Mouse (Mus musculus): ENCODE measurements at regions not wholly inside any gene's neighbourhood (a gene's known extent, or its start where the extent isn't known, plus 50 kb on each side); places are given as distances from the start of the nearest gene placed in this dataset.

GRCm38 (mm10) chr9:112490963-112491362 is 255.2 kb upstream of the Arpp21 start:
- Histone ChIP-seq H3K36me3 (no peaks in the 10 kb centered on the region), H3K4me1 (no peaks in the 10 kb centered on the region), H3K4me3 (no peak overlapping the region), H3K27ac (replicated peaks) (no peak overlapping the region), H3K27me3 (ENCODE audit: low read depth, poor library complexity, severe bottlenecking) (no peaks in the 10 kb centered on the region), H3K9me3 (replicated peaks) (no peaks in the 10 kb centered on the region)
- DNase-seq (ENCODE audit: low spot score): no peak
- WGBS: 70% methylated on average over 1 of the region's 1 CpGs

DNA sequence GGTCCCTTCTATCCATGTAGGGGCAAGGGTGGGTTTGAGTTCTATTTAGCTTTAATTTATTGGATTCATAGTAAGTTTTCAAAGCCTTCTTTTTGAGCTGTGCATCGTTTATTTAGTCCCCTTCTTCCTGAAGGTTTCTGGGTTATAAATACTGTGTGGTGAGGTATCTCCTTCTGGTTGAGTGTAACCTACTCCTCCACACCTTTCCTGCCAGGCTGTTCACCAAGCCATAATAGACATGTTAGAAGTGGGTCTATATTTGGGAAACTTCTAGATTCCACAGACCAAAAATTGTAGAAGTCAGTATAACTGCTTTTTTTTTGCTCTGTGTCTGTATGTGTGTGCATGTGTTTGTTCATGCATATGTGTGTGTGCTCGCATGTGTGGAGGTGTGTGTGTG is 240.9 kb upstream of the Arpp21 start:
- no peak overlapping the region for H3K27ac ChIP-seq (replicated peaks)
- WGBS: 89% methylated on average over 2 of the region's 2 CpGs
- H3K9me3 ChIP-seq (replicated peaks): no peaks in the 10 kb centered on the region
- H3K4me1 ChIP-seq: no peaks in the 10 kb centered on the region
- H3K36me3 ChIP-seq: no peaks in the 10 kb centered on the region
- no peaks in the 10 kb centered on the region for H3K27me3 ChIP-seq (ENCODE audit: low read depth, poor library complexity, severe bottlenecking)
- H3K4me3 ChIP-seq: no peak overlapping the region
- no peak for DNase-seq (ENCODE audit: low spot score)

GRCm38 (mm10) chr9:112457594-112457993 is 221.9 kb upstream of the Arpp21 start:
- Histone ChIP-seq H3K36me3 (no peaks in the 10 kb centered on the region), H3K27ac (replicated peaks) (no peak overlapping the region), H3K9me3 (replicated peaks) (no peaks in the 10 kb centered on the region), H3K4me1 (0 out of 2 replicates have a peak, but pooled peaks cover 3% of the 10 kb centered on the region), H3K27me3 (ENCODE audit: low read depth, poor library complexity, severe bottlenecking) (no peaks in the 10 kb centered on the region), H3K4me3 (no peak overlapping the region)
- DNase-seq (ENCODE audit: low spot score): no peak
- 86% methylated on average over 5 of the region's 5 CpGs for WGBS

GRCm38 (mm10) chr9:112454706-112455105 is 219.0 kb upstream of the Arpp21 start:
- Histone ChIP-seq H3K4me1 (0 out of 2 replicates have a peak, but pooled peaks cover 3% of the 10 kb centered on the region), H3K9me3 (replicated peaks) (no peaks in the 10 kb centered on the region), H3K36me3 (no peaks in the 10 kb centered on the region), H3K27me3 (ENCODE audit: low read depth, poor library complexity, severe bottlenecking) (no peaks in the 10 kb centered on the region), H3K27ac (replicated peaks) (no peak overlapping the region), H3K4me3 (no peak overlapping the region)
- 48% methylated on average over 6 of the region's 6 CpGs for WGBS
- DNase-seq (ENCODE audit: low spot score): peak; percentile 39

- Histone ChIP-seq H3K36me3 (no peaks in the 10 kb centered on the region), H3K27me3 (ENCODE audit: low read depth, poor library complexity, severe bottlenecking) (no peaks in the 10 kb centered on the region), H3K27ac (replicated peaks) (no peak overlapping the region), H3K9me3 (replicated peaks) (no peaks in the 10 kb centered on the region), H3K4me1 (0 out of 2 replicates have a peak, but pooled peaks cover 3% of the 10 kb centered on the region), H3K4me3 (no peak overlapping the region)
- peak; percentile 36 for DNase-seq (ENCODE audit: low spot score)
- WGBS: 19% methylated on average over 2 of the region's 2 CpGs
These were observed 211.8 kb upstream of the Arpp21 start for GRCm38 (mm10) chr9:112447515-112447914.

DNA sequence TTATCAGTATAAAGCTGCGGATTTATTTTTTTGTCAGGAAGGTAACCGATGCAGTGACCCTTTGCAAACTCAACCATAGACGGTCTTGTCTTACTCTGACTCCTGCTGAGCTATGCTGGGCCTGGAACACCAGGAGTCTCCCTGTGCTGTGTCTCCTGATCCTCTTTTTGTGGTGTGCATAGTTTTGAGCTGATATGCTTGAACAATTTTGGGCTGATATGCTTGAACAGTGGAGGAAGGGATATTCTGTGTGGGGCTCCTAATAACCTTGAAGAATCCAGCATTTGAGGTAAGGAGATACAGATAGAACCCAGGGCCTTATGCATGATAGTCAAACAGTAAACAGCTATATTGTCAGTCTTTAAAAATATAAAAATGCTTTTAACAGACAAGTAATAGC is 211.2 kb upstream of the Arpp21 start:
- WGBS: 53% methylated on average over 3 of the region's 3 CpGs
- Histone ChIP-seq H3K27me3 (ENCODE audit: low read depth, poor library complexity, severe bottlenecking) (no peaks in the 10 kb centered on the region), H3K4me1 (0 out of 2 replicates have a peak, but pooled peaks cover 3% of the 10 kb centered on the region), H3K4me3 (no peak overlapping the region), H3K36me3 (no peaks in the 10 kb centered on the region), H3K27ac (replicated peaks) (no peak overlapping the region), H3K9me3 (replicated peaks) (no peaks in the 10 kb centered on the region)
- no peak for DNase-seq (ENCODE audit: low spot score)

DNA sequence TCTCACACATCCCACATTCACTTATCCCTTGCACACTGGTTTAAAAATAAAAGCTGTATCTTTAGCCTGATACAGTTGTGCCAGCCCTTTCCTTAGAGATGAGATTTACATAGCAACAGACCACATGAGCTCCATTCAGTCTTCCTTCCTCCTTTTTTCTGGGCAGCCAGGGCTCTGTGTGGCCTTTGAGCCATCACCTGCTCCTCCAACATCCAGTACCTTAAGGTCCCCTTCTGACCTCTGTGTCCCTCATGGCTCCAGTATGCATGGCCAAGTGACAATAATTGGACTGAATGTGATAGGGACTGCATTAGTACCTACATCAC is 210.3 kb upstream of the Arpp21 start:
- Histone ChIP-seq H3K36me3 (no peaks in the 10 kb centered on the region), H3K27me3 (ENCODE audit: low read depth, poor library complexity, severe bottlenecking) (no peaks in the 10 kb centered on the region), H3K27ac (replicated peaks) (no peak overlapping the region), H3K4me1 (0 out of 2 replicates have a peak, but pooled peaks cover 3% of the 10 kb centered on the region), H3K9me3 (replicated peaks) (no peaks in the 10 kb centered on the region), H3K4me3 (no peak overlapping the region)
- DNase-seq (ENCODE audit: low spot score): no peak

- 92% methylated on average over 4 of the region's 4 CpGs for WGBS
These were observed 209.7 kb upstream of the Arpp21 start for GRCm38 (mm10) chr9:112445230-112446026.

GRCm38 (mm10) chr9:112444220-112444619 is 208.5 kb upstream of the Arpp21 start:
- H3K4me1 ChIP-seq: 0 out of 2 replicates have a peak, but pooled peaks cover 3% of the 10 kb centered on the region
- no peaks in the 10 kb centered on the region for H3K9me3 ChIP-seq (replicated peaks)
- 91% methylated on average over 2 of the region's 2 CpGs for WGBS
- H3K36me3 ChIP-seq: no peaks in the 10 kb centered on the region
- no peak overlapping the region for H3K27ac ChIP-seq (replicated peaks)
- H3K4me3 ChIP-seq: no peak overlapping the region
- no peak for DNase-seq (ENCODE audit: low spot score)
- no peaks in the 10 kb centered on the region for H3K27me3 ChIP-seq (ENCODE audit: low read depth, poor library complexity, severe bottlenecking)

More at GRCm38 (mm10) chr9:112445230-112446026, 209.7 kb upstream of the Arpp21 start:
- H3K36me3 ChIP-seq: no peaks in the 10 kb centered on the region
- H3K9me3 ChIP-seq (replicated peaks): no peaks in the 10 kb centered on the region
- no peak for DNase-seq (ENCODE audit: low spot score)
- H3K27me3 ChIP-seq (ENCODE audit: low read depth, poor library complexity, severe bottlenecking): no peaks in the 10 kb centered on the region
- no peak overlapping the region for H3K27ac ChIP-seq (replicated peaks)
- H3K4me1 ChIP-seq: 0 out of 2 replicates have a peak, but pooled peaks cover 3% of the 10 kb centered on the region
- no peak overlapping the region for H3K4me3 ChIP-seq

DNA sequence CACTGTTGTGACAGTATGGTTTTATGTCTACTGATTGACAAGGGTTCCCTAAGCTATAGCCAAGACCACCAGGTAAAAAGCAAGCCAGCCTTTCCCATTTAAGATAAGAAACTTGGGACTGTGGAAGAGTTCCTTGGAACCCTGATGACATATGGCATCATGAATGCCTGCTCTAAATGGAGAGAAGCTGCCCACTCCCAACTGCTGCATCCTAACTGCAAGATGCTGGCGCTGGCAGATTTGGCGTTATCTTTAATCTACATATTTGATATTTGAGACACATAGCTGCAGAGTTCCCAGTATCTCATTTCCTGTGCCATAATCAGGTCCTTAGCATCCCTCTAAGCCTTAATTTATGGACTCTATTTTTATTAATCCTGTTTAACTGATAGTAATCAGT is 200.4 kb upstream of the Arpp21 start:
- no peaks in the 10 kb centered on the region for H3K36me3 ChIP-seq
- H3K4me1 ChIP-seq: no peaks in the 10 kb centered on the region
- H3K27me3 ChIP-seq (ENCODE audit: low read depth, poor library complexity, severe bottlenecking): no peaks in the 10 kb centered on the region
- no peak overlapping the region for H3K4me3 ChIP-seq
- no peaks in the 10 kb centered on the region for H3K9me3 ChIP-seq (replicated peaks)
- no peak for DNase-seq (ENCODE audit: low spot score)
- 93% methylated on average over 2 of the region's 2 CpGs for WGBS
- H3K27ac ChIP-seq (replicated peaks): no peak overlapping the region

DNA sequence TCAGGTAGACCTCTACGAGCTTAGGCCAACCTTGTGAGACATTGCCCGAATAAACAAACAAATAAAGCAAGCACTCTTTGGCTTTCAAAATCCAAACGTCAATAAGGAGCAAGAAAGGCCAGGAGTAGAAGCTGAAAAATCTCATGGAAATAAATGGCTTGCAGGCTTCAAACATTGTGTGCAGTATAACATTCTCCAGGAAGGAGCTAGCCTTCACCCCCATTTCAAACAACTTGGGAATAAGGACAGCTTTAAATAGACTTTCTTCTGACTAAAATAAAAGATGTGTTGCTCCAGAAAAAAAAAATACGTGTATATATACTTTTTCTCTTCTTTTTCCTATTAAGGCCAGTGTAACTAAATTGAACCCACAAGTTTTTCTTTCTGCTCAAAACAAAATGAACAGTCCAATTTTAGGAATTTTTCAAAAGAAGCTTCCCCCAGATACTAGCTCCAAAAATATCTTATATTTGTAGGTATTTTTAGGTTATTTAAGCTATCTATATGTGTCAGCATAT is 196.2 kb upstream of the Arpp21 start:
- H3K36me3 ChIP-seq: no peaks in the 10 kb centered on the region
- WGBS: 82% methylated on average over 4 of the region's 4 CpGs
- no peaks in the 10 kb centered on the region for H3K9me3 ChIP-seq (replicated peaks)
- no peak overlapping the region for H3K27ac ChIP-seq (replicated peaks)
- H3K4me1 ChIP-seq: no peaks in the 10 kb centered on the region
- H3K27me3 ChIP-seq (ENCODE audit: low read depth, poor library complexity, severe bottlenecking): no peaks in the 10 kb centered on the region
- no peak overlapping the region for H3K4me3 ChIP-seq
- no peak for DNase-seq (ENCODE audit: low spot score)

DNA sequence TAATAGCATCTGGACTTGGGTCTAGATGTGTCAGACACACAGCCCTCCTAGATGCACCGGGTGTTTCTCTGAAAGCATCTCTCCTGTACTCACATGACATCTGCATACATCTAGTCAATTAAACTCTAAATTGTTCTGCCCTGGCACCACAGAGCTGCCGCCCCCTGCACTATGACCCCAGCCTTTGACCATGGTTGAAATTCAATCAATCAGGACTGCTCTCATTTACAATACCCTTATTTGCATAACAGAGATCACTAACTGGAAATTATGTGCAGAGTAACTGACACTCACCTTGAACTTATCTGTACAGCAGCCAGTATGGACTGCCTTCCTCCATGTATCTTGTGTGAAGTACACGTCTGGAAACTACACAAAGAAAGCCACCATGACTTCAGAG is 193.5 kb upstream of the Arpp21 start:
- DNase-seq (ENCODE audit: low spot score): no peak
- no peaks in the 10 kb centered on the region for H3K4me1 ChIP-seq
- no peaks in the 10 kb centered on the region for H3K9me3 ChIP-seq (replicated peaks)
- WGBS: 89% methylated on average over 3 of the region's 3 CpGs
- no peaks in the 10 kb centered on the region for H3K27me3 ChIP-seq (ENCODE audit: low read depth, poor library complexity, severe bottlenecking)
- no peak overlapping the region for H3K4me3 ChIP-seq
- no peak overlapping the region for H3K27ac ChIP-seq (replicated peaks)
- H3K36me3 ChIP-seq: no peaks in the 10 kb centered on the region

- Histone ChIP-seq H3K4me1 (no peaks in the 10 kb centered on the region), H3K9me3 (replicated peaks) (no peaks in the 10 kb centered on the region), H3K27me3 (ENCODE audit: low read depth, poor library complexity, severe bottlenecking) (no peaks in the 10 kb centered on the region), H3K4me3 (no peak overlapping the region), H3K27ac (replicated peaks) (no peak overlapping the region), H3K36me3 (no peaks in the 10 kb centered on the region)
- DNase-seq (ENCODE audit: low spot score): no peak
These were observed 170.1 kb upstream of the Arpp21 start for GRCm38 (mm10) chr9:112405772-112406315.

All from midbrain, embryonic 10.5 days (tissue).